Comparison of ENCODE assay signal across 7 mouse cellular contexts in the genomic region with DNA sequence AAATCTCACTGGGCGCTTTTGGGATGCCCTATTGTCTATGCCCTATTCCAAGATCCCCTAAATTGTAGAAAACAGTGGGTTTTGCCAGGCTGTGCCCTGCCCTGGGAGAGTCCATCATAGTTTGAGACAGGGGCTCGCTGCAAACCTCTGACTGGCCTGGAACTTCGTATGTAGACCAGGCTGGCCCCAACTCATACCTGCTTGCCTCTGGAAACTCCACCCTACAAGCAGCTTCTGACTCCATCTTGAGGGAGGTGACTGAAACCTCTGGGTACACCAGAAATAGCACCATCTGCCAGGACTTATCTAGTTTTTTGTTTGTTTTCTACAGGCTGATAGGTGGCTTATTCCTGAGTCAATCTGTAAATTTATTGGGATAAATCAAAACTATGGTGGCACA. TPM values are rescaled to one million over a fixed set of nuclear protein-coding genes. Genes with fewer than 3 reads are reported as not detected.
DNase-seq lines count a peak whose midpoint lies in the region; ATAC-seq and TF ChIP-seq lines count a peak whose summit lies in the region.

No protein-coding gene starts in this region.

- H3K4me1 ChIP-seq in lung, embryonic 14.5 days (ENCODE audit: insufficient read depth), result peaks cover 5% of the 10 kb centered on the region; the same call in 1 of the 2 replicates
- peaks cover 17% of the 10 kb centered on the region for H3K4me1 ChIP-seq in forebrain, embryonic 12.5 days
- H3K4me1 ChIP-seq in limb, embryonic 12.5 days (replicated peaks), result peaks cover 7% of the 10 kb centered on the region
- H3K4me1 ChIP-seq in stomach, embryonic 14.5 days (ENCODE audit: control insufficient read depth, insufficient read depth, low read length), result peaks cover 8% of the 10 kb centered on the region; the same call in 1 of the 2 replicates

- no peaks in the 10 kb centered on the region for H3K27me3 ChIP-seq in lung, embryonic 14.5 days (ENCODE audit: insufficient read depth, low read length)
- no peaks in the 10 kb centered on the region for H3K27me3 ChIP-seq in forebrain, embryonic 12.5 days
- H3K27me3 ChIP-seq in limb, embryonic 12.5 days, result no peaks in the 10 kb centered on the region
- no peaks in the 10 kb centered on the region for H3K27me3 ChIP-seq in stomach, embryonic 14.5 days (ENCODE audit: control insufficient read depth, insufficient read depth, low read length)

- peak overlapping the region; percentile 80; the same call in 1 of the 2 replicates for H3K9ac ChIP-seq in lung, embryonic 14.5 days
- H3K9ac ChIP-seq in forebrain, embryonic 12.5 days, result peak overlapping the region; percentile 42; the same call in 1 of the 2 replicates
- no peak overlapping the region for H3K9ac ChIP-seq in limb, embryonic 12.5 days (replicated peaks)
- no peak overlapping the region for H3K9ac ChIP-seq in stomach, embryonic 14.5 days (replicated peaks; ENCODE audit: low read depth, low read length)

- H3K4me2 ChIP-seq in lung, embryonic 14.5 days, result peak overlapping the region; percentile 84
- H3K4me2 ChIP-seq in forebrain, embryonic 12.5 days, result peak overlapping the region; percentile 83
- peak overlapping the region; percentile 78 for H3K4me2 ChIP-seq in limb, embryonic 12.5 days
- peak overlapping the region; percentile 82 for H3K4me2 ChIP-seq in stomach, embryonic 14.5 days (replicated peaks; ENCODE audit: low read depth, low read length)

- no peak for TF ChIP-seq CTCF in lung, embryonic 14.5 days (IDR thresholded peaks at IDR 0.05; ENCODE audit: low read depth)

- 80% methylated on average over 3 of the region's 3 CpGs for WGBS in lung, embryonic 14.5 days
- 80% methylated on average over 3 of the region's 3 CpGs for whole genome bisulfite sequencing in forebrain, embryonic 12.5 days
- 83% methylated on average over 3 of the region's 3 CpGs for WGBS in limb, embryonic 12.5 days
- 84% methylated on average over 3 of the region's 3 CpGs for WGBS in stomach, embryonic 14.5 days

- no peak for DNase-seq in lung, embryonic 14.5 days
- DNase-seq in lung, postnatal 25 days (ENCODE audit: low spot score), result no peak
- no peak for DNase-seq in thymus, adult 18-20 months

- H3K36me3 ChIP-seq in lung, embryonic 14.5 days (ENCODE audit: insufficient read depth), result peaks cover 23% of the 10 kb centered on the region
- peaks cover 23% of the 10 kb centered on the region for H3K36me3 ChIP-seq in forebrain, embryonic 12.5 days (replicated peaks)
- peaks cover 23% of the 10 kb centered on the region for H3K36me3 ChIP-seq in limb, embryonic 12.5 days
- peaks cover 15% of the 10 kb centered on the region for H3K36me3 ChIP-seq in stomach, embryonic 14.5 days (ENCODE audit: control insufficient read depth, insufficient read depth, low read length)

- no peak overlapping the region for H3K27ac ChIP-seq in lung, embryonic 14.5 days (ENCODE audit: low read depth)
- no peak overlapping the region for H3K27ac ChIP-seq in forebrain, embryonic 12.5 days
- no peak overlapping the region for H3K27ac ChIP-seq in limb, embryonic 12.5 days
- H3K27ac ChIP-seq in stomach, embryonic 14.5 days (ENCODE audit: low read length), result no peak overlapping the region

- ATAC-seq in lung, embryonic 14.5 days (ENCODE audit: insufficient read depth), result peak; percentile 9; the same call in 1 of the 2 replicates
- no peak for ATAC-seq in forebrain, embryonic 12.5 days (ENCODE audit: low FRiP score)
- ATAC-seq in limb, embryonic 12.5 days (ENCODE audit: insufficient number of reproducible peaks, insufficient read depth, low FRiP score, low TSS enrichment, low read depth), result no peak; the same call in 1 of the 2 replicates
- ATAC-seq in stomach, embryonic 14.5 days (ENCODE audit: insufficient number of reproducible peaks, insufficient read depth, low FRiP score, low read depth), result 0 out of 2 replicates have a peak, but pooled peaks have one; percentile 10
- no peak for ATAC-seq in megakaryocyte progenitor cell, adult 5-6 weeks (replicated peaks; ENCODE audit: poor library complexity)

- H3K4me3 ChIP-seq in lung, embryonic 14.5 days (ENCODE audit: low read depth, low read length), result peak overlapping the region; percentile 77
- H3K4me3 ChIP-seq in forebrain, embryonic 12.5 days (replicated peaks), result peak overlapping the region; percentile 96
- peak overlapping the region; percentile 94 for H3K4me3 ChIP-seq in limb, embryonic 12.5 days (replicated peaks)
- H3K4me3 ChIP-seq in stomach, embryonic 14.5 days (ENCODE audit: low read depth, low read length), result peak overlapping the region; percentile 93

- H3K9me3 ChIP-seq in lung, embryonic 14.5 days (ENCODE audit: low read depth, low read length), result no peaks in the 10 kb centered on the region
- no peaks in the 10 kb centered on the region for H3K9me3 ChIP-seq in forebrain, embryonic 12.5 days
- H3K9me3 ChIP-seq in limb, embryonic 12.5 days, result no peaks in the 10 kb centered on the region
- no peaks in the 10 kb centered on the region for H3K9me3 ChIP-seq in stomach, embryonic 14.5 days (ENCODE audit: control insufficient read depth, low read depth, low read length)

RNA-seq across cellular contexts. Expression of gene Smn1, which starts 0.7 kb away (rescaled TPM):
- polyA plus RNA-seq in lung, embryonic 14.5 days (2014; fragmentation: Nextera tagmentation; extraction: Ambion mirVana), result 61.4 and 63.6 TPM in 2 replicates
- 65.5 and 65.6 TPM in 2 replicates for polyA plus RNA-seq in forebrain, embryonic 12.5 days (2016; fragmentation: Nextera tagmentation; extraction: Ambion mirVana)
- polyA plus RNA-seq in limb, embryonic 12.5 days (2016; fragmentation: Nextera tagmentation; extraction: Ambion mirVana), result 55.0 and 59.5 TPM in 2 replicates
- polyA plus RNA-seq in stomach, embryonic 14.5 days (2014; fragmentation: Nextera tagmentation; extraction: Ambion mirVana), result 52.3 and 56.8 TPM in 2 replicates
- 91.6 and 107 TPM in 2 replicates for total RNA-seq in megakaryocyte progenitor cell, adult 5-6 weeks (2015)
- total RNA-seq in megakaryocyte progenitor cell, adult 5-6 weeks (2017), result 67.9 and 72.2 TPM in 2 replicates

RNA-seq across cellular contexts. Expression of gene Serf1, which starts 16.2 kb away (rescaled TPM):
- polyA plus RNA-seq in lung, embryonic 14.5 days (2014; fragmentation: Nextera tagmentation; extraction: Ambion mirVana), result 134 and 142 TPM in 2 replicates
- polyA plus RNA-seq in forebrain, embryonic 12.5 days (2016; fragmentation: Nextera tagmentation; extraction: Ambion mirVana), result 308 and 329 TPM in 2 replicates
- 267 and 269 TPM in 2 replicates for polyA plus RNA-seq in limb, embryonic 12.5 days (2016; fragmentation: Nextera tagmentation; extraction: Ambion mirVana)
- 174 and 178 TPM in 2 replicates for polyA plus RNA-seq in stomach, embryonic 14.5 days (2014; fragmentation: Nextera tagmentation; extraction: Ambion mirVana)
- 47.5 and 53.5 TPM in 2 replicates for total RNA-seq in megakaryocyte progenitor cell, adult 5-6 weeks (2015)
- 36.8 and 58.3 TPM in 2 replicates for total RNA-seq in megakaryocyte progenitor cell, adult 5-6 weeks (2017)

RNA-seq across cellular contexts. Expression of gene Bdp1, which starts 20.1 kb away (rescaled TPM):
- polyA plus RNA-seq in lung, embryonic 14.5 days (2014; fragmentation: Nextera tagmentation; extraction: Ambion mirVana), result 24.0 and 27.7 TPM in 2 replicates
- polyA plus RNA-seq in forebrain, embryonic 12.5 days (2016; fragmentation: Nextera tagmentation; extraction: Ambion mirVana), result 33.5 and 41.2 TPM in 2 replicates
- 31.1 and 40.2 TPM in 2 replicates for polyA plus RNA-seq in limb, embryonic 12.5 days (2016; fragmentation: Nextera tagmentation; extraction: Ambion mirVana)
- 28.7 and 29.6 TPM in 2 replicates for polyA plus RNA-seq in stomach, embryonic 14.5 days (2014; fragmentation: Nextera tagmentation; extraction: Ambion mirVana)
- total RNA-seq in megakaryocyte progenitor cell, adult 5-6 weeks (2015), result 37.1 and 51.2 TPM in 2 replicates
- 61.1 and 76.9 TPM in 2 replicates for total RNA-seq in megakaryocyte progenitor cell, adult 5-6 weeks (2017)

Comparison
In these comparisons a context has a peak if more than half of its experiments do, and no peak if none do; other contexts are left out.
1. ATAC-seq: peak in lung, embryonic 14.5 days (single experiment) and stomach, embryonic 14.5 days (single experiment); none in forebrain, embryonic 12.5 days (single experiment), limb, embryonic 12.5 days (single experiment) and megakaryocyte progenitor cell, adult 5-6 weeks (single experiment).
2. H3K9ac ChIP-seq: peak in lung, embryonic 14.5 days (single experiment) and forebrain, embryonic 12.5 days (single experiment); none in limb, embryonic 12.5 days (single experiment) and stomach, embryonic 14.5 days (single experiment).
3. Peak in every context shown above with its lines, with median percentiles within 50 percentile points of each other: H3K4me2 ChIP-seq and H3K4me3 ChIP-seq.